Mouse (Mus musculus) monocyte, adult 2 months (primary cell): ENCODE measurements around the gene Polr2g.
A peak's percentile ranks its signal among the peaks of the same experiment; 100 is the strongest.
"Not testable (repeated sequence)": the region's sequence is repeated elsewhere in the genome, so short reads cannot be mapped to it uniquely, and the experiment has no call there.

Experiments used
- DNase-seq, 2 experiments: peaks; one replicate each; pipeline ENCODE4 v3.0.0; 2022; ENCODE audit warnings: low spot score in 2 of 2, low read depth in 1 of 2

Polr2g gene

DNA sequence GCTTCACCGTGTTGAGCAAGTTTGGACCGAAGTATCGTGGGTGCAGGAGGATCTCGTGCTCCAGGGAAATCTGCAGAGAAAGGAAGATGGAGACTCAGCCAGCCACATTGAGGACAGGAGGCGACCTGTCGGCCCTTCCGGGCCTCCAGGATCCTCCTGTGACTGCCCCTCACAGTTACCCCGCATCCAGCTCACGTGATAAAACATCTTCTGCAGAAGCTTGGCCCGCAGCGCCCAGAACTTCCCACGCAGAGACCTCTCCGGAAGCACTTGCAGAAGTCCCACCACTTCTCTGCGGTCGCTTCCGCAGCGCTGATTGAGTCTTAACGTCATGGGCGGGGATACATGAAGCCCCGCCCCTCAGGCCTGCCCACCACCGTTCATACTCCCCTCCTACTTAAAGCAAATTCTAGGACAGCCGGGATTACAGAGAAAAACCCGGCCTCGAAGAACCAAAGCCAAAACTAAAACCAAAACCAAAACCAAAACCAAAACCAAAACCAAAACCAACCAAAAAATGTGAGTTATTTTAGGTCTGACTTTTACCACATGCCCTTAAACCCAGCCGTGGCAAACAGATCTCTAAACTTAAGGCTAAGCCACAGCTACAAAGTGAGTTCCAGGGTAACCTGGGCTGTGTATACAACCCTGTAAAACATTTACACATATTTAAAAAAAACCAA, at the start of gene Polr2g:
Gene Polr2g, minus strand, starts transcription at position 314 of the 683 bp plus-strand sequence.
- DNase-seq, result peak; percentile 53 to 81

DNA sequence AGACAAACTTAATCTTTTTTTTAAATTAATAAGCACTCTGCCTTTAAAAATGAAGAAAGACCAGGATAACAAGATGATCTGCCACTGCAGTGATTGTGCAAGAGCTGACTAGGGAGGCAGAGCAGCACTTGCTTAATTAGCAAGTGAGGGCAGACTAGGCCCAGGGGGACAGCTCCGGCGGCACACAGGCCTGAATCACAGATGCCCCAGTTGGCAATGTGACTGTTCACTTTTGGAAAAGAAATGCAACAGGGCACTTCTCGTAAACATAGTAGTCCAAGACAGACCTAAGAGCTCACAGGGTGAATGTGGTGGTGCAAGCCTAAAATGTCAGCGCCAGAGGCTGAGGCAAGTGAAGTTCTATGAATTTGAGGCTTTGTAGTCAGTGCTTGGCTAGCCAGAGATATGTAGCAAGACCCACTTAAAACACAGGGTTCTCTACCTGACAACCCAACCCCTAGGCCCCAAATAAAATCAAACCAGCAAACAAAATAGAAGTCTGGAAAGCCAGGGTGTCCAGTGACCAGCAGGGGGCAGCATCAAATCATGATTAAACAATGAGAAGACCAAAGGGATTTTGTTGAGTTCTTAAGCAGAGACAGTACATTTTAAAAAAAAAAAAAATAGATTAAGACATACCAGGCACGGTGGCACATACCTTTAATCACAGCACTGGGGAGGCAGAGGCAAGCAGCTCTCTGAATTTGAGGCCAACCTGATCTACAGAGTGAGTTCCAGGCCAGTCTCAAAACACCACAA, 46.2 kb upstream of the Polr2g start:
- peak in 1 of 2 experiments; percentile 56 for DNase-seq

GRCm38 (mm10) chr19:8842961-8843360, 44.6 kb upstream of the Polr2g start:
- DNase-seq, result peak; percentile 6 to 20

GRCm38 (mm10) chr19:8841012-8841411, 42.6 kb upstream of the Polr2g start:
- no peak for DNase-seq

DNA sequence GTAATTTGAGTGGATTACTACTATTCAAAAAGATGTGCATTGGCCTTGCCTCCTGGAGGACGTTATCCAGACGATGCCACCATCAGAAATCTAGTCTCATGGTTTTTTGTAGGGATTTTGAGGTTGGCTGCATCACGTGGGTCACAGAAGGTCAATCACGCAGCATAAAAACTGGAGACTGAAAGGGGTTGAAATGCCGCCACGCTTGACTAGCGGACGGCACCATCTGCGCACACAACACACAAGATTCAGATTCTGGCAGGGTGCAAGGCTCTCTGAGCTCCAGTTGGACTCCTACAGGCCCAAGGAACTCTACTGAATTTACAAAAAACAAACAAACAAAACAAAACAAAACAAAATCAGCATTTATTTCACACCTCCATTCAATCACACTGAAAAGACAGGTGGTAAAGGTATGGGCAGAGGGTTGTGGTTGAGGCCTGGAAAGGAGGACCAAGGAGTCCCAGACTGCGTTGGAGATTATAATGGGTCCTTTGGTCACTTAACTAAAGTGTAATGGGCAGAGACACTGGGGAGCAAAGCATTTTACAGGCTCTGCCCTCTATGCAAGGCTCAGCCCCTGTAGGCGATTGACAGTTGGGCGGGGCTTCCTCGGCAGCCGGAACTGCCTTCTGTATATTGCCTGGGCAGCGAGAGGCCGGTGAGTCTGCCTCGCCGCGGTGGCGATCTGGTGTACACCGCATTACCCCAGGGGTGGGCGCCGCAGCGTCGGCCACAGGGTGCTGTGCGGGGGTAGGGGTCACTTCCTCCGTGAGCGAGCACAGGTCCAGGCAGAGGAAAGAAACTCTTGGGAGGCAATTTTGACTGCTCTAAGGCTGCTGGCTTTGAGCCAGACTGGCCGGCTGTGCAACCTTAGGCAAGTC, 41.8 kb upstream of the Polr2g start:
- DNase-seq, result peak; percentile 29 to 56

DNA sequence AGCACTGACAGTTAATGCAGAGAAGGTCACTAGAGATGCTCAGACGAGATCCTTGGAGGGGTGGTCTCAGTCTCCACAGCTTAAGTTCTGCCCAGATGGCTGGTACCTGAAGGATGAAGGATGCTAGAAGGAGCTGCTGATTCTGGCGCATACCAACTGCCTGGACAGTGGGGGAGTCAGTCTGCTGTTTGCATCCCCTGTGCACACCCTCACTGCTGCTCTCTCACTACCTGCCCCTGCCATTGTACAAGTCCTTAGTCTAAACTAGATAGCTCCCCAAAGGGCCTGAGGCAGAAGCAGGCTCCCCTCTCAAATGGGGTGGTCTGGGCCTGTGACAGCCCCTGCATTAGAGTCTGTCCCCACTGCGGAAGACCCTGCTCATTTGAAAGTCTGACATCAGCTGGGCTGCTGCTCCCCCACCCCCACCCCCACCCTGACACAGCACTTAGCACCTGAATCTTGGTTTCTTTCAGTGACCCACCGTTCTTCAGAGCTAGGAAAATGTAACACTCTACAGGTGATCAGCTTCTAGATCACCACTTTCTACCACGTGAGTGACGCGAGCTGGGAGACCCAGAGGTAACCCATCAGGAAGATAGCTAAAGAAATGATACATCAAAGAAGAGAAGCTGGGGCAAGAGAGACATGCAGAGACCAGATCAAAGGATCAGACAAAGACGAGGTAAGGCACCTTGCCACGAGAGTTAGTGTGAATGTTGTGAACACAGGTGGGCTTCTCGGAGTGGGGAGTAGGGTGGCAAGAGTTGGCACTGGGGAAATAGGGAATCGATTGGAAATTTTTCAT, 40.9 kb upstream of the Polr2g start, which contains the start of gene Gng3:
Gene Gng3, minus strand, starts transcription at position 92 of the 805 bp plus-strand sequence.
- no peak for DNase-seq

GRCm38 (mm10) chr19:8838041-8838730, 39.8 kb upstream of the Polr2g start:
- DNase-seq, result no peak

- DNase-seq, result peak; percentile 64 to 79
Measured at GRCm38 (mm10) chr19:8837251-8837791, 38.9 kb upstream of the Polr2g start, which contains the start of gene Bscl2. Gene Bscl2, plus strand, starts transcription at chr19:8837467.

DNA sequence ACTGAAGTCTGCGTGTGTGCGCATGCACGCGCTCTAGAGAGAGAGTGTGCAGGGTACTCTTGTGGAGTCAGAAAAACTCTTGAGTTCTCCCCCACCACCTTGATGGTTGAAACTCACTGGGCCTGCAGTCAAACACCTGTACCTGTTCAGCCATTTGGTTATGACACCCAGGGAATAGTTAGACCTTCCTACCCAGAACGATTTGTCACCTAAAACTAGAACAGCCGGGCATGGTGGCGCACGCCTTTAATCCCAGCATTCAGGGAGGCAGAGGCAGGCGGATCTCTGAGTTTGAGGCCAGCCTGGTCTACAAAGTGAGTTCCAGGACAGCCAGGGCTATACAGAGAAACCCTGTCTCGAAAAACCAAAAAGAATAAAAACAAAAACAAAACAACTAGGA, 38.0 kb upstream of the Polr2g start:
- not testable (repeated sequence) for DNase-seq

DNA sequence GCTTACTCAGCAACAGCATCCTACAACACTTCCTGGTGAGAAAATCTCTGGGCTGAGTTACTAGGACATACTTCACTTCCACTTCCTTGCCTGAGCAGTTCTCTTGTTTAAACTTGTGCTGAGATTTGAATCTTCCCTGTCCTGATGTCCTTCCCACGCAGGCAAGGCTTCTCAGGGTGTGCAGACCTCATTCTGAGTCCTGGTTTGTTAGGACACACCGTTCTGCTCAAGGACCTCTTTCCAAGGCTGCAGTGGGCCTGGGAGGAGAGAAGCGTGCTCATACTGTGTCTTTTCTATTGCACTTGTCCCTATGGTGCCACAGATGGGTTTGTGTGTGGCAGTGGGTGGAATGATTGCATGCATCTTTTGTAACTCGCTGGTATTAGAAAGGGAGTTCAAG, 34.6 kb upstream of the Polr2g start:
- DNase-seq, result no peak

- DNase-seq, result no peak
Measured at GRCm38 (mm10) chr19:8831262-8831661, 32.9 kb upstream of the Polr2g start.

- DNase-seq, result no peak
Measured at GRCm38 (mm10) chr19:8830664-8831063, 32.3 kb upstream of the Polr2g start.

DNA sequence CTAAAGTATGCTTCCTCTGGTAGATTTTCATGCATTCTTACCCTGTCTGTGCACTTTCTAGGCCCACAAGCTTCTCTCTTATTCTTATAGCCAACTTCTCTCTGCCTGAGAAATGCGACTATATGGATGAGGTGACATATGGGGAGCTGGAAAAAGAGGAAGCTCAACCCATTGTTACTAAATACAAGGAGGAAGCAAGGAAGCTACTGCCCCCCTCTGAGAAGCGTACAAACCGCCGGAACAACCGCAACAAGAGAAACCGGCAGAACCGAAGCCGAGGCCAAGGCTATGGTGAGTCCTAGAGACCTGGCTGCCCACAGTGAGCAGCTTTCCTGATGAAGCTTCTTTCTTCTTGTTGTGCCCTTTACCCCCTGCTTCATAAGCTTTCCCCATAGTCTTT, 31.3 kb upstream of the Polr2g start, which contains the start of gene AC129217.1:
Gene AC129217.1, plus strand, starts transcription at position 114 of the 400 bp plus-strand sequence.
- peak; percentile 42 for DNase-seq

GRCm38 (mm10) chr19:8822696-8823095, 24.3 kb upstream of the Polr2g start:
- no peak for DNase-seq

- DNase-seq, result no peak
Measured at GRCm38 (mm10) chr19:8821146-8821545, 22.8 kb upstream of the Polr2g start.

- DNase-seq, result no peak
Measured at GRCm38 (mm10) chr19:8820424-8820956, 22.1 kb upstream of the Polr2g start.

GRCm38 (mm10) chr19:8819596-8820423, 21.4 kb upstream of the Polr2g start, which contains the start of gene Hnrnpul2:
Gene Hnrnpul2, plus strand, starts transcription at chr19:8820010.
- DNase-seq, result peak; percentile 95 to 96
